Mouse (Mus musculus) 416B (cell line): ENCODE measurements around the gene Otop2.

Experiments used
- DNase-seq: peaks from one replicate; pipeline ENCODE4 v3.0.0; 2011; ENCODE audit warnings: low read depth

The Otop2 gene

GRCm38 (mm10) chr11:115298160-115298559 is 8.8 kb upstream of the Otop2 start:
- DNase-seq = no peak

GRCm38 (mm10) chr11:115300745-115301144 is 6.2 kb upstream of the Otop2 start:
- DNase-seq = no peak

- peak; percentile 40 for DNase-seq
Measured at GRCm38 (mm10) chr11:115301351-115301750, 5.6 kb upstream of the Otop2 start.

- no peak for DNase-seq
Measured at GRCm38 (mm10) chr11:115303167-115303566, 3.8 kb upstream of the Otop2 start.

GRCm38 (mm10) chr11:115308781-115309180 is 1.8 kb downstream of the Otop2 start:
- DNase-seq = no peak

GRCm38 (mm10) chr11:115314249-115314648 is 7.3 kb downstream of the Otop2 start:
- peak; percentile 57 for DNase-seq

- DNase-seq = no peak
Measured at GRCm38 (mm10) chr11:115317204-115317603, 10.2 kb downstream of the Otop2 start.

- DNase-seq = no peak
Measured at GRCm38 (mm10) chr11:115318245-115319027, 11.5 kb downstream of the Otop2 start.

GRCm38 (mm10) chr11:115319704-115320383 is 12.9 kb downstream of the Otop2 start:
- DNase-seq = no peak

GRCm38 (mm10) chr11:115321906-115322693 is 15.1 kb downstream of the Otop2 start, which contains the start of gene Ush1g:
Gene Ush1g, minus strand, starts transcription at chr11:115322041.
- peak; percentile 56 for DNase-seq

GRCm38 (mm10) chr11:115323354-115323753 is 16.4 kb downstream of the Otop2 start:
- no peak for DNase-seq

- DNase-seq = no peak
Measured at GRCm38 (mm10) chr11:115326730-115327129, 19.8 kb downstream of the Otop2 start.

GRCm38 (mm10) chr11:115329339-115329738 is 22.4 kb downstream of the Otop2 start:
- DNase-seq = no peak

- no peak for DNase-seq
Measured at GRCm38 (mm10) chr11:115334531-115334930, 27.6 kb downstream of the Otop2 start, which contains the start of gene Otop3. Gene Otop3, plus strand, starts transcription at chr11:115334731.

- DNase-seq = no peak
Measured at GRCm38 (mm10) chr11:115335223-115335622, 28.3 kb downstream of the Otop2 start.

- DNase-seq = no peak
Measured at GRCm38 (mm10) chr11:115336115-115336514, 29.2 kb downstream of the Otop2 start.

GRCm38 (mm10) chr11:115337350-115337749 is 30.4 kb downstream of the Otop2 start:
- DNase-seq = no peak

GRCm38 (mm10) chr11:115337826-115338225 is 30.9 kb downstream of the Otop2 start:
- DNase-seq = no peak

- no peak for DNase-seq
Measured at GRCm38 (mm10) chr11:115341246-115341645, 34.3 kb downstream of the Otop2 start.

GRCm38 (mm10) chr11:115341866-115342265 is 34.9 kb downstream of the Otop2 start:
- DNase-seq = no peak

- peak; percentile 16 for DNase-seq
Measured at GRCm38 (mm10) chr11:115344967-115345366, 38.0 kb downstream of the Otop2 start.

GRCm38 (mm10) chr11:115345515-115345914 is 38.6 kb downstream of the Otop2 start:
- DNase-seq = no peak
